Mouse (Mus musculus) cerebellum, adult 9-10 months (tissue): Measurements from ENCODE around the gene Magi1.

Experiments used
- DNase-seq: peaks from one replicate; pipeline ENCODE4 v3.0.0; 2022

Gene Magi1

GRCm38 (mm10) chr6:93936359-93936758 is 347.4 kb downstream of the Magi1 start:
- no peak for DNase-seq

- no peak for DNase-seq
Observed at GRCm38 (mm10) chr6:93935793-93936192, 347.9 kb downstream of the Magi1 start.

- no peak for DNase-seq
Observed at GRCm38 (mm10) chr6:93934700-93935099, 349.0 kb downstream of the Magi1 start.

- DNase-seq, result no peak
Observed at GRCm38 (mm10) chr6:93924568-93924967, 359.1 kb downstream of the Magi1 start.

GRCm38 (mm10) chr6:93923972-93924371 is 359.7 kb downstream of the Magi1 start:
- DNase-seq, result no peak

GRCm38 (mm10) chr6:93923351-93923750 is 360.4 kb downstream of the Magi1 start:
- DNase-seq, result no peak

GRCm38 (mm10) chr6:93922931-93923330 is 360.8 kb downstream of the Magi1 start:
- DNase-seq, result no peak

- peak; percentile 59 for DNase-seq
Observed at GRCm38 (mm10) chr6:93913226-93913861, 370.4 kb downstream of the Magi1 start.

- peak; percentile 83 for DNase-seq
Observed at GRCm38 (mm10) chr6:93912582-93913225, 371.0 kb downstream of the Magi1 start.

GRCm38 (mm10) chr6:93912003-93912581 is 371.6 kb downstream of the Magi1 start:
- DNase-seq, result no peak

GRCm38 (mm10) chr6:93911420-93911819 is 372.3 kb downstream of the Magi1 start:
- no peak for DNase-seq

- DNase-seq, result no peak
Observed at GRCm38 (mm10) chr6:93909976-93910375, 373.7 kb downstream of the Magi1 start.

GRCm38 (mm10) chr6:93904987-93905386 is 378.7 kb downstream of the Magi1 start:
- no peak for DNase-seq

GRCm38 (mm10) chr6:93902239-93902638 is 381.5 kb downstream of the Magi1 start:
- no peak for DNase-seq

GRCm38 (mm10) chr6:93901408-93901807 is 382.3 kb downstream of the Magi1 start:
- DNase-seq, result no peak

GRCm38 (mm10) chr6:93897512-93897911 is 386.2 kb downstream of the Magi1 start:
- no peak for DNase-seq

GRCm38 (mm10) chr6:93895721-93896120 is 388.0 kb downstream of the Magi1 start:
- DNase-seq, result no peak

GRCm38 (mm10) chr6:93893956-93894355 is 389.8 kb downstream of the Magi1 start:
- no peak for DNase-seq

- no peak for DNase-seq
Observed at GRCm38 (mm10) chr6:93892922-93893321, 390.8 kb downstream of the Magi1 start.

- no peak for DNase-seq
Observed at GRCm38 (mm10) chr6:93890011-93890410, 393.7 kb downstream of the Magi1 start.

- DNase-seq, result no peak
Observed at GRCm38 (mm10) chr6:93877337-93877736, 406.4 kb downstream of the Magi1 start.

- DNase-seq, result no peak
Observed at GRCm38 (mm10) chr6:93874936-93875335, 408.8 kb downstream of the Magi1 start.

- DNase-seq, result peak; percentile 24
Observed at GRCm38 (mm10) chr6:93874376-93874775, 409.3 kb downstream of the Magi1 start.

GRCm38 (mm10) chr6:93873536-93873935 is 410.2 kb downstream of the Magi1 start:
- DNase-seq, result no peak
